Mouse (Mus musculus): ENCODE measurements around the gene Cers5. TPM values are rescaled to one million over a fixed set of nuclear protein-coding genes. Genes with fewer than 3 reads are reported as not detected.

Gene Cers5
- total RNA-seq, 2 experiments from 2014 or later: 17.9 to 58.3 TPM

GRCm38 (mm10) chr15:99791003-99791402, 18.3 kb upstream of the Cers5 start:
- no peak for ATAC-seq (replicated peaks; ENCODE audit: poor library complexity, severe bottlenecking)

- ATAC-seq (replicated peaks; ENCODE audit: poor library complexity, severe bottlenecking): no peak
These were observed 17.8 kb upstream of the Cers5 start for GRCm38 (mm10) chr15:99790464-99790863.

- ATAC-seq (replicated peaks; ENCODE audit: poor library complexity, severe bottlenecking): no peak
These were observed 15.0 kb upstream of the Cers5 start for GRCm38 (mm10) chr15:99787625-99788120.

GRCm38 (mm10) chr15:99778677-99779335, 6.1 kb upstream of the Cers5 start:
- no peak for ATAC-seq (replicated peaks; ENCODE audit: poor library complexity, severe bottlenecking)

GRCm38 (mm10) chr15:99778148-99778547, 5.5 kb upstream of the Cers5 start:
- ATAC-seq (replicated peaks; ENCODE audit: poor library complexity, severe bottlenecking): peak; percentile 42; the same call in 1 of the 2 replicates

GRCm38 (mm10) chr15:99772925-99773324, 240 bp upstream of the Cers5 start:
- no peak for ATAC-seq (replicated peaks; ENCODE audit: poor library complexity, severe bottlenecking)

GRCm38 (mm10) chr15:99772277-99772880, 306 bp downstream of the Cers5 start:
- ATAC-seq (replicated peaks; ENCODE audit: poor library complexity, severe bottlenecking): peak; percentile 96

GRCm38 (mm10) chr15:99771601-99772276, 946 bp downstream of the Cers5 start:
- ATAC-seq (replicated peaks; ENCODE audit: poor library complexity, severe bottlenecking): peak; percentile 49

- ATAC-seq (replicated peaks; ENCODE audit: poor library complexity, severe bottlenecking): no peak
These were observed 1.6 kb downstream of the Cers5 start for GRCm38 (mm10) chr15:99771004-99771500.

GRCm38 (mm10) chr15:99768761-99769160, 3.9 kb downstream of the Cers5 start:
- ATAC-seq (replicated peaks; ENCODE audit: poor library complexity, severe bottlenecking): no peak

- no peak for ATAC-seq (replicated peaks; ENCODE audit: poor library complexity, severe bottlenecking)
These were observed 5.2 kb downstream of the Cers5 start for GRCm38 (mm10) chr15:99767467-99767866.

- ATAC-seq (replicated peaks; ENCODE audit: poor library complexity, severe bottlenecking): no peak
These were observed 18.5 kb downstream of the Cers5 start for GRCm38 (mm10) chr15:99754204-99754603.

GRCm38 (mm10) chr15:99740229-99740628, 32.5 kb downstream of the Cers5 start:
- ATAC-seq (replicated peaks; ENCODE audit: poor library complexity, severe bottlenecking): no peak

GRCm38 (mm10) chr15:99736675-99737074, 36.0 kb downstream of the Cers5 start:
- no peak for ATAC-seq (replicated peaks; ENCODE audit: poor library complexity, severe bottlenecking)

- no peak for ATAC-seq (replicated peaks; ENCODE audit: poor library complexity, severe bottlenecking)
These were observed 37.1 kb downstream of the Cers5 start for GRCm38 (mm10) chr15:99735631-99736030.

- ATAC-seq (replicated peaks; ENCODE audit: poor library complexity, severe bottlenecking): no peak
These were observed 39.5 kb downstream of the Cers5 start for GRCm38 (mm10) chr15:99733186-99733585.

- no peak for ATAC-seq (replicated peaks; ENCODE audit: poor library complexity, severe bottlenecking)
These were observed 41.0 kb downstream of the Cers5 start for GRCm38 (mm10) chr15:99731678-99732077.

GRCm38 (mm10) chr15:99731167-99731566, 41.5 kb downstream of the Cers5 start:
- no peak for ATAC-seq (replicated peaks; ENCODE audit: poor library complexity, severe bottlenecking)

GRCm38 (mm10) chr15:99729056-99729783, 43.5 kb downstream of the Cers5 start:
- no peak for ATAC-seq (replicated peaks; ENCODE audit: poor library complexity, severe bottlenecking)

GRCm38 (mm10) chr15:99728211-99728610, 44.5 kb downstream of the Cers5 start:
- ATAC-seq (replicated peaks; ENCODE audit: poor library complexity, severe bottlenecking): no peak

All from granulocyte monocyte progenitor cell, adult 5-6 weeks (primary cell).